Mouse (Mus musculus): ENCODE data around the gene E130308A19Rik. TPM values are rescaled to one million over a fixed set of nuclear protein-coding genes. Genes with fewer than 3 reads are reported as not detected.
A peak's percentile ranks its signal among the peaks of the same experiment; 100 is the strongest.
"Not testable (repeated sequence)": the region's sequence is repeated elsewhere in the genome, so short reads cannot be mapped to it uniquely, and the experiment has no call there.

Gene E130308A19Rik
- polyA plus RNA-seq, 1 experiment = 5.4 TPM

DNA sequence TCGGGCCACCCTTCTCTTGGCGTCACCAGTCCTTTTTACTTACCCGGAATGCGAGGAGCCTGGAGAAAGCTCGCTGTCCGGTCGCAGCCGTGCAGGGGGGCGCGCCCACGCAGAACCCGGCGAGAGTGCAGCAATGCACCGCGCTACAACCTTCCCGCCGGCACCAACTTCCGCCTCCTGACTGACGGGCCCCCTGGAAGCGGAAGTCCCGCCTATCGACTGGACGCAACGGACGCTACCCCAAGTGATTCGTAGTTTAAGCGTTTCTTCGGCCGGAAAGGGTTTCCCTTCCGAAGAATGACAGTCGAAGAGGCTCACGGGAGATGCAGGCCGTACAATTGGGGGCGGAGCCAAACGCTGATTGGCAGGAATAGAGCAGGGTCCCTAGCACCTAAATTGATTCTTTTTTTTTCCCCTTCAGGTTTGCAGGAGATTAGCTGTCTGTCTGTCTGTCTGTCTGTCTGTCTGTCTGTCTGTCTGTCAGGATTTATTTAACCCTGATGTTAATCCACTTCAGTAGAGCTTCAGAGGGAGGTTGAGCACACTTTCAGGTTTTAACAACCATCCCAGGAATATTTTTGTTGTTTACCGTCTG, 157.8 kb downstream of the E130308A19Rik start:
- DNase-seq (ENCODE audit: low spot score) = peak; percentile 81

DNA sequence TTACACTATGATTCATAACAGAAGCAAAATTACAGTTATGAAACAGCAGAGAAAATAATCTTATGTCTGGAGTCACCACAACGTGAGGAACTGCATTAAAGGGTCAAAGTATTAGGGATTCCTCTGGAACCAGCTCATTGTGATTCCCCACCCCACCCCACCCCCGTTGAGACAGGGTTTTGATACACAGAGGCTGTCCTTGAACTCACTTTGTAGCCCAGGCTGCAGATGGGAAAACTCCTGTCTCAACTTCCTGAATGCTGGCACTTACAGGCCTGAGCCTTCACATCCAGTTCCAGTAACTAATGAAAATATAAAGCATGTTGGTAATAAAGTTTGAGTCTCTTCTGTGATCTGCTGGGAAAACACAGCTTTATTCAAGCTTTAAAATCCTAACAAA, 159.4 kb downstream of the E130308A19Rik start:
- no peak for DNase-seq (ENCODE audit: low spot score)

DNA sequence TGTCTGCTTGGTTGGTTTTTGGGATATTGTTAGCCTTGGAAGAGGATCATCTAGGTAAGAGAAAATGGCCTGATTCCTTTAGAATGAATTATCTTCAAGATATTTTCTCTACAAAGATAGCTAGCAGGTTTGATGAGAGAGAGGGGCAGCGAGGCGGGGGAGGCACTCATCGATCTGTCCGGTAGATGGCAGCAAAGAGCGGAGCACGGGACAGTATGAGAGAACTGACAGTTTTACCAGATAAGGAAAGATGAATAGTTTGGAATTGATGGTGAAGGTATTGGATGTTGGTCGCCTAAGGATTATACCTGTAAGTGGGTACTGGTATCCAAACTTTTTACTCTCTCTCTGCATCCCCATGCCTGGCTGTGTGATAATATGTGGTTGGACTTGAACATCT, 160.7 kb downstream of the E130308A19Rik start:
- DNase-seq (ENCODE audit: low spot score) = peak; percentile 61

DNA sequence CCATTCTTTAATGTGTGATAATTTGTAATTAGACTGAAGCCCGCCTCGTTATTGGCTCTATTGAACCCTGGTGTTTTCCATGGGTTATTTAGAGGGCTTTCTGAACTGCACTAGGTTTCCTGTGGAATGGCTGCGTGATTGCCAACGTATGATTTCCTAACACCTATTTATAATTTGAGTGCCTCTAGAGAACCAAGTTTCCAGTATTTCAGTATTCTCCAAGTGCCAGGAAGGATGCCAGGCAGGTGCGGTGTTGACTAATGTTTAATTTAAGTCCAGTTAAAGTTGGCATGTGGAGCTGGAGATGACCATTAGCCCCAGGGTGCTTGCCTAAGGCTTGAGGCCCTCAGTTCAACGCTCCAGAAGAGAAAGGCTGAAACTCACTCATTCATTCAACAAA, 161.1 kb downstream of the E130308A19Rik start:
- no peak for DNase-seq (ENCODE audit: low spot score)

DNA sequence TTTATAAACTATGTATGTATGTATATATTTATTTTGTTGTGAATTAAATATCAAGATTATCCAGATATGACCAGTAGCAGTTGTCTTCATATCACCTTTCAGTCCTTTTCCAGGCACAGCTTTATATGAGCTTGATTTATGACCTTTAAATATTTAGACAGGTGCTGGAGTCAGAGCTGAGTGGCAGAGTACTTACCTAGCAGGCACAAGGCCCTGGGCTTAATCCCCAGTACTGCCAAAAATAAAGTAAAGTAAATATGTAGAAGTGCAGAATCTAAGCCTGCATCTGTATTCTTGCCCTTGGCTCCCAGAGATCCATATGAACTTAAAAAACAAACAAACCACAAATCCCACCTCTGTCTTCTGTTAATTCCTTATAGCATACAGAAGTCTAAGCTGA, 163.0 kb downstream of the E130308A19Rik start:
- DNase-seq (ENCODE audit: low spot score) = no peak

DNA sequence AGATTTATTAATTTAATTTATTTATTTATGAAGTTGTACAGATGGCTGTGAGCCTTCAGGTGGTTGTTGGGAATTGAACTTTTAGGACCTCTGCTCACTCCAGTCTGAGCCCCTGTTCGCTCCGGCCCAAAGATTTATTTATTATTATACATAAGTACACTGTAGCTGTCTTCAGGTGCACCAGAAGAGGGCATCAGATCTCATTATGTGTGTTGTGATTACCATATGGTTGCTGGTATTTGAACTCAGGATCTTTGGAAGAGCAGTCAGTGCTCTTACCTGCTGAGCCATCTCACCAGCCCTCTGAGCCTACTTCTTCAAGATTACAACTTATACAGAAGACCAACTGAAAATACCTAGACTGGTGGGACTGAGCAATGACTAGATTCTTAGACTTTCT, 167.6 kb downstream of the E130308A19Rik start:
- not testable (repeated sequence) for DNase-seq (ENCODE audit: low spot score)

DNA sequence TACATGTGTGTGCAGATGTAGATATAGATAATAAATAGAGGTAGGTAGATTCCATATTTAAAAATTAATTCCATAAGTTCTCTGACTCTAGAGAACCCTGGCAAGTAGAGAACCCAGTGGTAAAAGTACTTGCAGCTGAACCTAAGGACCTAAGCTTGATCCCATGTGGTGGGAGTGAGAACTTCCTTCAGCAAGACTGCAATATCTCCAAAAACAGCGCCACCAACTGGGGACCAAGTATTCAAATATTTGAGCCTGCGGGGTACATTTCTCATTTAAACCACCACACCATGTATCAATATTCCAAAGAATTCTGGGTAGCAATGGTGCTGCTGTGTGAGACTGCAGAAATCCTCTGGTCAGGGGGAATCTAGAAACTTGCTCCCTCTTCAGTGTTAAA, 168.1 kb downstream of the E130308A19Rik start:
- DNase-seq (ENCODE audit: low spot score) = no peak

DNA sequence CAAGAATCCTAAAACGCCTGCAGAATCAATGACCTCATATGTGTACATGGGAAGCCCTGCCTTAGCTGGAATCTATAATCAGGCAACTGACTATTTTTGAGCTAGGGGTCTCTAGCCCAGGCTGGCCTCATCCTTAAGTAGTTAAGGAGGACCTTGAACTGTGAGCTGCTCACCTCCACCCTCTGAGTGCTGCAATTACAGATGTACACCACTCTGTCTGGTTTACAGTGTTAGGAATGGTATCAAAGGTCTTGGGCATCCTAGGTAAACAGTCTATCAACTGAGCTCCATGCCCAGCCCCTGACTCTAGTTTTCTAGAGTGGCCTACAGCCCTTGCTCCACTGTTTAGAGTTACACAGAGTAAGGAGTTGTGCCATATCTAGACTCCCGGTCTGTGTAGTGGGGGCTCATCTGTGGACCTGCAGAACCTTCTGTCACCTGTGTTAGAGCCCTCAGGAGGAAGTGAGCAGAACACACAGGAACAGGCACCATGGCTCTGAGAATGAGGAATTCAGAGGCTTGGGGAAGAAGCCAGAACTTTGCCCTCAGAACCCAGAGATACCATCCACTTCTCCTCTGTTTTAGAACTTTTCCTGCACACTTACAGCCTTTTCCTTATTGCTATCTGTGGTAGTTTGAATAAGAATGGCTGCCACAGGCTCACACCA, 169.9 kb downstream of the E130308A19Rik start:
- no peak for DNase-seq (ENCODE audit: low spot score)

DNA sequence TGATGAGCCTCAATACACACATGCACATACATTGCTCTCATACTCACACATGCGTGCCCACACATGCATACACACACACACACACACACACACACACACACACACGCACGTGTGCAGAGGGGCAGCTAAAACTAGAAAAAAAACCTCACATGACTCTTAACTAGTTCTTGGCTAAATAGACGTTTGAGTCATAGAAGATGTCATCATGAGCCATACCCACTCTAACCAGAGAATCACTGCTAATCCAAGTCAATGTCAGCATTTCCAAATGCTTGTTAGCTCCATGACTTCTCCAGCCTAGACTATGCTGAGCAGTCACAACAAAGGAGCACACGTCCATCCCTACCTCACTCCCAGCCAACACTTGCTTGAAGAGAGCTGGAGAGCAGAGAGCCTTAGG, 174.2 kb downstream of the E130308A19Rik start:
- DNase-seq (ENCODE audit: low spot score) = no peak

DNA sequence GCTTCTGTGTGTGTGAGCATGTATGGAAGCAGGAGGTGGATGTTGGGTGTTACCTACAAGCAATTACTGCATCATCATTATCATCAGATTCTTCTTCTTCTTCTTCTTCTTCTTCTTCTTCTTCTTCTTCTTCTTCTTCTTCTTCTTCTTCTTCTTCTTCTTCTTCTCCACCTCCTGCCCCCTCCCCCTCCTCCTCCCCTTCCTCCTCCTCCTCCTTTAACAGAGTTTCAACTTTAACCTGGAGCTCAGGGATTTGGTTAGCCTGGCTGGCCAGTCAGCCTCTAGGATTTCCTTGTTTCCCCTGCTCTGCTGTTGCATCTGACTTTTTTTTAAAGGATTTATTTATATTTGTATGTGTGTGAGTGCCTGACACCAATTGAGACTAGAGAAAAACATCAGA, 175.5 kb downstream of the E130308A19Rik start, which contains the start of gene Inip:
Inip (minus strand) TSS at position 101 of the 400 bp plus-strand sequence.
- DNase-seq (ENCODE audit: low spot score) = no peak

DNA sequence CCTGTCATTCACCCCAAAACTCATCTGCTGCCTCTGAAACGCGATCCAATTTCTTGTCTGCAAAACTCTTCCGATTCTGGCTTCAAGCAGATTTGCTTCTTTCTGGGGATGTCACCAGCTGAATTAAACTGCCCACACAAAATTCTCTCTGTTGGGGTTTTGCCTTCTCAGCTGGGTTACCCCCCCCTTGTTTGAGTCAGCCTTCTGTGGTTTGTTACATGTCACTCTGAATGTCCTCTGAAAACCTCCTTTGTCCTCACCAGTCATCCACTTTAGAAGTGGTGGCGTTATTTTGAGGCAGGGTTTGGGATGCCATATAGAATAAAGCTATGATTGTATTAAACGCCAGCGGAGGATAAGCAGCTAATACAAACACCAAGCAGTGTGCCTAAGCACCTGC, 176.1 kb downstream of the E130308A19Rik start:
- no peak for DNase-seq (ENCODE audit: low spot score)

DNA sequence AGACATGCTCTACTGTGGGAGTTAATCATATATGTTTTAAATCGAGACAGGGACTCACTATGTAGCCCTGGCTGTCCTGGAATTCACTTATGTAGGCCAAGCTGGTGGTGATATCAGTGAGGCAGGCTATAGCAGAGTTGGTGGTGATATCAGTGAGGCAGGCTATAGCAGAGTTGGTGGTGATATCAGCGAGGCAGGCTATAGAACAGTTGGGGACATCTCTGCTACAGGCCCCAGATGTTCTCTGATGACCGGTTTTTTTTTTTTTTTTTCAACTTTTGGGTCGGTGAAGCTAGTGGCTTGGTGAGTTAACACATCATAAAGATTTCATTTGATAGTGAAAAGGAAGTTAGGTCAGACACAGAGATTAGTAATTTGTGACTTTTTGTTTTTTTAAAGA, 176.8 kb downstream of the E130308A19Rik start:
- DNase-seq (ENCODE audit: low spot score) = no peak

DNA sequence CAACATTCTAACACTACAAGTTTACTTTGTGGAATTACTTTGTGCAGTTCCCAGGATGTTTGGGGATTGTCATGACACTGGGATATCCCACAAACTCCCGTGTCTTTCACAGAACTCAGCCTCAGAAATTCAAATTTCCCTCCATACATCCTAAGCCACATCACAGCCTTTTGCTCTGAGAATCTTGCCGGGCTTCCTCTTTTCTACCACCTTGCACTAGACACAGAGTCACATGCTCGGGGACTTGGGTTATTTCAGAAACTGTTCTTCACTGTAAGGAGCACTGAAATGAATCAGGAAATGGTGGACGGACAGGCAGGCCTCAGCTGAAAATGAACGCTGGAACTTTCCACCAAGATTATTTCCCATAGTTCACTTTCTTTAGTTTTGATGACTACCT, 177.3 kb downstream of the E130308A19Rik start:
- DNase-seq (ENCODE audit: low spot score) = no peak

DNA sequence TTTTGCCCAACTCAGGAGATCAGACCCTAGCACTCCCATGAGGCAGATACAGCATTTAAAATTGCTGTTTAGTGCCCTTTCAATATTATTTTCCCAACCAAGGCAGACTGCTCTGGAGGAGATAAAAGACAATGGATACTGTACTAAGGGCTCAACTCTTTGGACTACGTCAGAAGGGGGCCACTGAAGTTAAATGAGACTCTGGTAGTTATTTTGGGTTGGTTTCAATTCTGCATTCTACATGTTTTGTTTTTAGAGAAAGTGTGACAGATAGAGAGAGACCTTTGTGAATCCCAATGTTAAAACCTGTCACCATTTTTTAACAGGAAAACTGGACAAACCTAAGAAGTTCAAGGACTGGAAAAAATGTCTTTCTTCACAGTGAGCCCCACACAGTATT, 178.7 kb downstream of the E130308A19Rik start:
- no peak for DNase-seq (ENCODE audit: low spot score)

DNA sequence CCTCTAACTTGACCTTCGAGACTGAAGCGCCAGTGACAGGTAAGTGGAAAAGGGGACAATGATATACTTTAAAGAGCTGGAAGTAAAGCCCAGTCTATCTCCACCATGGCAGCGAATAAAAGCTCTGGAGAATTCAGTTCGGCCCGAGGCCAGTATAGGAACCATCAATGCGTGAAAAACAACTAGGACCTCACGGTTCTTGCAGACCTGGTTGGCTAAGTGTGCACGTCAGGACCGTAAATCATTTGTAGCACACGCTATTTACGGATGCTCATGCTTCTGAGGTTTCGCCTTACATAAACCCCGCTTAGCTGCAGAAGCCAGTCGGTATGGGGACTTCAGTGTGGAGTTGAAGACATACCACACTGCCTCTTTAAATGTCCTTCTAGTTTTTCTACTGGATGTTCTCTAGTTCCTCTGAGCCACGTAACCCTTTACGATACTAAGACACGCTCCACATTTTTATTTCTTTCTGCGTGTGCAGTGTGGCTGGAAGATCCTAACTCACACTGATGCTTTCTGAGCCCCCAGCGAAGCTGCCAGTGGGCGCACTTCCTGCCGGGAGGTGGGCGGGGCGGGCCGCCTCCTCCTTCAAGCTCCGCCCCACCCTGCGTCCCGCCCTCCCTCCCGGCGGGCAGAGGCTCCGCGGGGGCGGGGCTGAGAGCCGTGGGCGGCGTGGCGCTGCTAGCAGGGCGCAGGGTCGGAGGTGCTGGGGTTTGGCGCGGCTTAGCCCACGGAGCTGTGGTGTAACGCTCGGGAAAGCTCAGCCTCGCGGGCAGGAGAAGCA, 179.4 kb downstream of the E130308A19Rik start, which contains the start of gene Snx30:
Snx30 (plus strand) TSS at position 660 of the 787 bp plus-strand sequence.
- peak; percentile 83 for DNase-seq (ENCODE audit: low spot score)

DNA sequence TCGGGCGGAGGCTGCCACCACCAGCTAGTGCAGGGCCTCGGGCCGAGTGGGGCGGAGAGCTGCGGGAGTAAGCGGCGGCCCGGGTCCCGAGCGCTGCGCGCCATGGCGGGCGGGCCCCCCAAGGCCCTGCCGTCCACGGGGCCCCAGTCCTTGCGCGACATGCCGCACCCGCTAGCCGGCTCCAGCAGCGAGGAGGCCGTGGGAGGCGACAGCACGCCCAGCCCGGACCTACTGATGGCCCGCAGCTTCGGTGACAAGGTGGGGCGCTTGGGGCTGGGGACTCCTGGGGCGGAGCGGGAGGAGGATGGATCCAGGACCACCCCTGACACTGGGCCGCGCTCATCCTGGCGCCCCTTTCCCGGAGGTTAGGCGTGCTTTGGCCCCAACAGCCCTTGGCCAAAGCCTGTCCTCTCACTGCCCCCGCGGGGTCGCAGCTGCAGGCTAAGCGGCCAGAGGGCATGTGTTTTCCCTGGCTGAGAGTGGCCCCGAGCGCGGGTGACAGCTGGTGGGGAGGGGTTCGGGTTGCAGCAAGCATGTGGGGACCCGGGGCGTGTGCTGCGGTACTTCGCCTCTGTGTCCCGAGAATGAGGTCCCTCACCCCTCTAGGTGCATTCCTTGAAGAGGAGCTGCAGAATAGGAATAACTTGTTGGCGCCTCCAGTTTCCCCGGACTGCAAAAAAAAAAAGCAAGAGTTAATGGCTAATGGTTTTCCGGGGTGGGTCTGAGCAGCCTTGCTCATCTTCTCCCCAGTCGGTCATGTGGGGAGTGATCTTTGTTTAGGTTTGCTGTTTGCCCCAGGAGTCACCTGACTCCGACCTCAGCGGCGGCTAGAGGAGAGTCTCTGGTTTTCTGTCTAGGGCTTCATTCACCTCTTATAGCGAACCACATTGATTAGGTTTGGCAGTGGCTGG, 180.2 kb downstream of the E130308A19Rik start:
- DNase-seq (ENCODE audit: low spot score) = no peak

DNA sequence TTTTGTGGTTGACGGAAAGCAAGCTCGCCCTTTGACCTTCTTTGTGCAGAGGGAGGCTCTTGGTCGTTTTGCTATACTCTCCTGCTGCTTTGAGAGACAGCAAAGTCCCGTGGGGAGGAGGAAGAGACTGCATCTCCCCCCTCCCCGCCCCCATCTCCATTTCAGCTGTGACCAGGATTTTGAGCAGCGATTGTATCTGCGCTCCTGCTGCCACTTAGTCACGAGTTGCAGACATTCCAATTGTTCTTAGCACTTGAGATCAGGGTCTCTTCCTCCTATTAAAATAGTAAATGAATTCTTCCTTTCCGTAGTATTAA, 180.8 kb downstream of the E130308A19Rik start:
- DNase-seq (ENCODE audit: low spot score) = no peak

DNA sequence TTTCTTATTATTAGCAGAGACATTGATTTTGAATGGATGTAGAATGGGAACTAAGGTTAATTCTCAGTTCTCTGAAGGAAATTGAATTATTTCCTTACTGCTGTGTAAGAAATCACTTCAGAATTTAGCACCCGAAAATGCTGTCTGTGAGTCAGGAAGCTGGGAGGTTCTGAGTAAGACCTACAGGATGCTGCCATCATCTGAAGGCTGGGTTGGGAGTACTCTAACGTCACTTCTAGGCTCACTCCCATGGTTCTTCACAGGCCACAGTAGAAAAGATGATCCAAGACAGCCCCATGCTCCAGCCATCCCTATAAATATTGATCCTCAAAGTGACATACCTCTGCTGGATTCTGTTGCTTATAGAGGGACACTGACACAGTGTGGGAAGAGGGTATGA, 181.5 kb downstream of the E130308A19Rik start:
- no peak for DNase-seq (ENCODE audit: low spot score)

DNA sequence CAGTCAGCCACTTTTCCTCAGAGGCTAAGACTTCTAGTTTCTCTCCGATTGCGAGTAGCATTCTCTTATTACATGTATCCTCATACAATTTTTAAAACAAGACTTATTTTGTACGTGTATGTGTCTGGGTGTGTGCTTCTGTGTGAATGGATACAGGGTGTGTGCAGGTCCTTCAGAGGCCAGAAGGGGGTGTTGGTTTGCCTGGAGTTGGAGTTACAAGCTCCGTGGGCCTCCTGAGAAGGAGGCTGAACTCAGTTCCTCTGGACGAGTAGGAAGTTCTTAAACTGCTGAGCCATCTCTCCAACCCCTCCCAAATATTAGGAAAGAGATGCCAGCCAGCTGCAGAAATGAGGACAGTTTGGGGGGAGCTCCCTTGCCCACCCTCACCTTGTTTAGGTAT, 182.4 kb downstream of the E130308A19Rik start:
- no peak for DNase-seq (ENCODE audit: low spot score)
